Mouse (Mus musculus): ENCODE measurements around the gene Ptprm.
A peak's percentile ranks its signal among the peaks of the same experiment; 100 is the strongest.

The Ptprm gene

GRCm38 (mm10) chr17:67157089-67157752, 197.0 kb downstream of the Ptprm start:
- DNase-seq (ENCODE audit: inconsistent age in 2 of 2, low spot score in 1 of 2), result no peak

- no peak for DNase-seq (ENCODE audit: inconsistent age in 2 of 2, low spot score in 1 of 2)
These were observed 202.0 kb downstream of the Ptprm start for GRCm38 (mm10) chr17:67152218-67152617.

- no peak for DNase-seq (ENCODE audit: inconsistent age in 2 of 2, low spot score in 1 of 2)
These were observed 203.8 kb downstream of the Ptprm start for GRCm38 (mm10) chr17:67150441-67150840.

- DNase-seq (ENCODE audit: inconsistent age in 2 of 2, low spot score in 1 of 2), result no peak
These were observed 212.0 kb downstream of the Ptprm start for GRCm38 (mm10) chr17:67142183-67142756.

GRCm38 (mm10) chr17:67140502-67140901, 213.8 kb downstream of the Ptprm start:
- DNase-seq (ENCODE audit: inconsistent age in 2 of 2, low spot score in 1 of 2), result peak in 1 of 2 experiments; percentile 49

- no peak for DNase-seq (ENCODE audit: inconsistent age in 2 of 2, low spot score in 1 of 2)
These were observed 215.3 kb downstream of the Ptprm start for GRCm38 (mm10) chr17:67138981-67139380.

GRCm38 (mm10) chr17:67136876-67137275, 217.4 kb downstream of the Ptprm start:
- DNase-seq (ENCODE audit: inconsistent age in 2 of 2, low spot score in 1 of 2), result no peak

GRCm38 (mm10) chr17:67136421-67136820, 217.8 kb downstream of the Ptprm start:
- no peak for DNase-seq (ENCODE audit: inconsistent age in 2 of 2, low spot score in 1 of 2)

GRCm38 (mm10) chr17:67134235-67134634, 220.0 kb downstream of the Ptprm start:
- no peak for DNase-seq (ENCODE audit: inconsistent age in 2 of 2, low spot score in 1 of 2)

- peak; percentile 38 to 75 for DNase-seq (ENCODE audit: inconsistent age in 2 of 2, low spot score in 1 of 2)
These were observed 220.7 kb downstream of the Ptprm start for GRCm38 (mm10) chr17:67133440-67134103.

GRCm38 (mm10) chr17:67133026-67133425, 221.2 kb downstream of the Ptprm start:
- DNase-seq (ENCODE audit: inconsistent age in 2 of 2, low spot score in 1 of 2), result no peak

GRCm38 (mm10) chr17:67127530-67127929, 226.7 kb downstream of the Ptprm start:
- DNase-seq (ENCODE audit: inconsistent age in 2 of 2, low spot score in 1 of 2), result no peak

- DNase-seq (ENCODE audit: inconsistent age in 2 of 2, low spot score in 1 of 2), result no peak
These were observed 228.7 kb downstream of the Ptprm start for GRCm38 (mm10) chr17:67125596-67125995.

- DNase-seq (ENCODE audit: inconsistent age in 2 of 2, low spot score in 1 of 2), result peak; percentile 12 to 45
These were observed 230.0 kb downstream of the Ptprm start for GRCm38 (mm10) chr17:67124294-67124693.

- no peak for DNase-seq (ENCODE audit: inconsistent age in 2 of 2, low spot score in 1 of 2)
These were observed 230.5 kb downstream of the Ptprm start for GRCm38 (mm10) chr17:67123722-67124121.

GRCm38 (mm10) chr17:67120863-67121262, 233.4 kb downstream of the Ptprm start:
- no peak for DNase-seq (ENCODE audit: inconsistent age in 2 of 2, low spot score in 1 of 2)

- peak; percentile 32 to 79 for DNase-seq (ENCODE audit: inconsistent age in 2 of 2, low spot score in 1 of 2)
These were observed 235.4 kb downstream of the Ptprm start for GRCm38 (mm10) chr17:67118676-67119340.

GRCm38 (mm10) chr17:67114842-67115241, 239.4 kb downstream of the Ptprm start:
- DNase-seq (ENCODE audit: inconsistent age in 2 of 2, low spot score in 1 of 2), result peak; percentile 21 to 57

GRCm38 (mm10) chr17:67112679-67113078, 241.6 kb downstream of the Ptprm start:
- DNase-seq (ENCODE audit: inconsistent age in 2 of 2, low spot score in 1 of 2), result no peak

GRCm38 (mm10) chr17:67106176-67106575, 248.1 kb downstream of the Ptprm start:
- no peak for DNase-seq (ENCODE audit: inconsistent age in 2 of 2, low spot score in 1 of 2)

- peak; percentile 14 to 42 for DNase-seq (ENCODE audit: inconsistent age in 2 of 2, low spot score in 1 of 2)
These were observed 252.2 kb downstream of the Ptprm start for GRCm38 (mm10) chr17:67102051-67102450.

GRCm38 (mm10) chr17:67090997-67091396, 263.3 kb downstream of the Ptprm start:
- no peak for DNase-seq (ENCODE audit: inconsistent age in 2 of 2, low spot score in 1 of 2)

Data from adrenal gland, adult (tissue).